Mouse (Mus musculus): ENCODE measurements at regions not wholly inside any gene's neighbourhood (a gene's known extent, or its start where the extent isn't known, plus 50 kb on each side); places are given as distances from the start of the nearest gene placed in this dataset.

- DNase-seq (ENCODE audit: low read depth, low spot score), result no peak
These were observed 101.3 kb upstream of the Ccn2 start for GRCm38 (mm10) chr10:24493936-24494335.

- DNase-seq (ENCODE audit: low read depth, low spot score), result no peak
These were observed 75.3 kb upstream of the Ccn2 start for GRCm38 (mm10) chr10:24519795-24520512.

GRCm38 (mm10) chr10:24520515-24520914, 74.7 kb upstream of the Ccn2 start:
- no peak for DNase-seq (ENCODE audit: low read depth, low spot score)

GRCm38 (mm10) chr10:24532776-24533175, 62.5 kb upstream of the Ccn2 start:
- DNase-seq (ENCODE audit: low read depth, low spot score), result no peak

GRCm38 (mm10) chr10:24534901-24535300, 60.3 kb upstream of the Ccn2 start:
- no peak for DNase-seq (ENCODE audit: low read depth, low spot score)

- no peak for DNase-seq (ENCODE audit: low read depth, low spot score)
These were observed 59.8 kb upstream of the Ccn2 start for GRCm38 (mm10) chr10:24535461-24535860.

DNA sequence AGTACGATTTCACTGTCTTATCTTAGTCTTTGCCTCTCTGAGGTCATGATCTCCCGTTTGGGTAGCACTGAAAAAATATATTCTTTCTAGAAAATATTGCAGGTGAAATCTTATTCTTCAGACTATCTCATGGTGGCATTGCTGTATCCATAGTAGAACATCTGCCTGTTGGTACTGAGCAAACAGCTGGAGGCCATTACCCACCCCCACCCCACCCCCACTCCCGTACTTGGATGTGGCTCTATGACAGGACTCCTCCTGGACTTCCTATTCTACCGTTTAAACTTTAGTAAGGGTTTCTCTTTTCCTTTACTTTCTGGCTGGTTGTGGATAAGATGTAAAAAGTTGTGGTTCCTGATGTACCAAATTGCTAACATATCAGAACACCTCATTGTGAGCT, 53.3 kb upstream of the Ccn2 start:
- DNase-seq (ENCODE audit: low read depth, low spot score), result no peak
